Mouse (Mus musculus): ENCODE data around the gene Gpat2.

- no peak for TF ChIP-seq POLR2A (IDR thresholded peaks at IDR 0.05; ENCODE audit: low read depth, low read length)
- TF ChIP-seq CTCF (IDR thresholded peaks at IDR 0.05; ENCODE audit: extremely low read depth, insufficient read depth, insufficient read length, insufficient replicate concordance), result no peak
These were observed 26.3 kb upstream of the Gpat2 start for GRCm38 (mm10) chr2:127398738-127399137.

Data from spleen, adult 2 months (tissue).